Mouse (Mus musculus) thymus, adult 2 months (tissue): ENCODE results near the gene Dtx3.
"Not testable (repeated sequence)": the region's sequence is repeated elsewhere in the genome, so short reads cannot be mapped to it uniquely, and the experiment has no call there.

Experiments used
- CTCF ChIP-seq: fragments of 200-500 bp; IDR thresholded peaks from 2 replicates; pipeline ENCODE4 v1.5.1; 2012; ENCODE audit warnings: mild to moderate bottlenecking, control low read depth, low read length, moderate library complexity, borderline replicate concordance; ENCODE audit not compliant: control insufficient read depth, poor library complexity, insufficient read depth; ENCODE audit errors: extremely low read depth
- POLR2A ChIP-seq: fragments of 200-500 bp; IDR thresholded peaks from 2 replicates; pipeline ENCODE4 v1.6.1; 2012; ENCODE audit warnings: mild to moderate bottlenecking, low read length, control low read depth, moderate library complexity; ENCODE audit not compliant: control insufficient read depth, poor library complexity, insufficient read depth; ENCODE audit errors: extremely low read depth

- not testable (repeated sequence) for TF ChIP-seq CTCF, POLR2A
Observed at GRCm38 (mm10) chr10:127162771-127163261, 32.7 kb downstream of the Dtx3 start.
